Mouse (Mus musculus): ENCODE measurements around the gene Gm49368. TPM values are rescaled to one million over a fixed set of nuclear protein-coding genes. Genes with fewer than 3 reads are reported as not detected.
"Not testable (repeated sequence)": the region's sequence is repeated elsewhere in the genome, so short reads cannot be mapped to it uniquely, and the experiment has no call there.

Gene Gm49368
- total RNA-seq, 2 experiments from 2014 or later = not detected

DNA sequence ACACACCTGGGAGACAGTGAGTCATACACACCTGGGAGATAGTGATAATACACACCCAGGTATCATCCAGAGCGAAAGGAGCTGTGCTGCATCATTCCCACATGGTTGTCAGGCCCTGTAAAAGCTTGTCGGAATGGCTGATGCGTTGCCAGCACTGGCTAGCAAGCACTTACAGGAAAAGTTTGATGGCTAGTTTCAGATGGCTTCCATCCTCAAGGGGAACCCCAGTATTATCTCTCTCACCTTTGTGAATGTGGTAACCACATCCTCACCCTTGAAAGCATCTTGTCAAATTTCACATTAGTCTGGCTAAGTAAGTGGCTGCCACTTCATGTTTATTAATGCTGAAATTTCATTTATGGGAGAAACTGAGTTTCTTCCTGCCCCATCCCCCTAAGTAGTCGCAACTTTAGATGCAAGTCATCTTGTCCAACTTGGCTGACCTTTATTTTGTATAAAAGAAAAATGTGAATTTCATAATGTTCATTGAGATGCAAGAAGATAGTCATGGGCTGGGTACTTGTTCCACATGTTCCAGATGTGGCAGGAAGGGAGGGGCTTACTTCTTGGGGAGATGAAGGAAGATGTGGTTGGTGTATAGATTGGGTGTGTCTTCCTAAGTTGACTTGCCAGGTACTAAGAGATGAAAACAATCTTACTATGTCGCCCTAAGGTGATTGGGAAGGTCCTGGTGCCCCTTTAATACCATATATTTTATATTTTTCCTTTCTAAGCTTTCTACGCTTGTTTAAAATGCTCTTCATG, 57.4 kb downstream of the Gm49368 start:
- no peak for DNase-seq
- intact Hi-C loops (cut with DNase I) = no loop called here

DNA sequence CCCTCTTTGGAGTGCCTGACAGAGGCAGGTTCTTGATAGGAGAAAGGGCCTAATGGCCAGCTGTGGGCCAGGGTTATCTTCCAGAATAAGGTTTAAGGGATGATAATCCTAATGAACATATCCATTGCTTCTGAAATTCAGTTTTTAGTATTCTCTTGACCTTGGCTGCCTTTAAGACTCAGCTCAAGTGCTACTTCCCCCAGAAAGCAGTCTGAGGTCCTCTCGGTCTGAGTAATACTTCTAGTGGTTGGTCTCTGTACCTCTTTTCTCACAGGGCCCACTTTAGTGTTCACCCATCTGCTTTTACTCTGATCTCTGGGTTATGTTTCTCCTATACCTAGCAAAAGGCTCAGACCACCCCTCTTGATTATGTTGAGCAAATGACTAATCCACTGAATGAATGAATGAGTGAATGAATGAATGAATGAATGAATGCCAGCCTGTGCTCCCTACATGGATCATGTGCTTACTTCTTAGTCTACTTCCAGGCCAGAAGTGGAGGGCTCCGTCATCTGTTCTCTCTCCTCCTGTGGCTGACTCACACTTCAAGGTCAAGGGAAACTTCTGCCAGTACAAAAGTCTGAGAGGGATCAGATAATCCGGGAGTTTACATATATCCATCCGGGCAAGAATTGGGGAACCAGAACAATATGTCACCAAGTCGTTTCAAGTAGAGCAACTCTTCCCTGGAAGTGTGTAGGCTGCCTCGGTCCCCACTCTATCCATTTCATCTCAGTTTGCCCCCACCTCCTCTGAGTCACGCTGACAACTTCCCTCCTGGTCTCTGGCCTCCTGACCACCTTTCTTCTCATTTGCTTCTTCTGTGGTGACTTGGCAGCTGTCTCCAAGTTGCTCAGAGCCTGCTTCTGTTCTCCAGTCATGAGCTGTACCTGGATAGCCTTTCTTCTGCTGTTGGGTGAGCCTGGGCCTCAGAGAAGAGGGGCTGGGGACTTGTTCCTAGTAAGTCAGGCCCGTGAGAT, 66.5 kb downstream of the Gm49368 start, which contains the start of gene Itgax:
TSS of gene Itgax (plus strand) at position 807 of the 980 bp plus-strand sequence.
- no peak for DNase-seq
- intact Hi-C loops (cut with DNase I) = no loop called here

DNA sequence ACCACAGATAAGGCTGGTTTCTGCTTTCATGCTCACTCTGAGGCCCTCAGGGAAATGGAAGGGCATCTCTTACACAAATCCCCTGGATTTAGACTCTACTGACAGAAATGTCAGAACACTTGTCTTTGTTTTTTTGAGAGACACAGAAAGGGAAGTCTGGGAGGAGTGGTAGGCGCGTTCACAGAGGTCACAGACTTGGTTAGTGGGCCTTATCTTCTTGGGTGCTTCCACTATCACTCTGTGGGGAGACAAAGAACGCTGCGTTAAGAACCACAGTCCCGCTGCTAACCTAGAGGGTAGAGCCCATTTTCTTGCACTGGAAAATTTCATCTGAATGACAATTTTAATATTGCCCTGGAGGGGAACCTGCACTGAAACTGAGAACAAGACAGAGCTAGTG, 69.7 kb downstream of the Gm49368 start:
- intact Hi-C loops (cut with DNase I) = no loop called here
- DNase-seq = no peak

DNA sequence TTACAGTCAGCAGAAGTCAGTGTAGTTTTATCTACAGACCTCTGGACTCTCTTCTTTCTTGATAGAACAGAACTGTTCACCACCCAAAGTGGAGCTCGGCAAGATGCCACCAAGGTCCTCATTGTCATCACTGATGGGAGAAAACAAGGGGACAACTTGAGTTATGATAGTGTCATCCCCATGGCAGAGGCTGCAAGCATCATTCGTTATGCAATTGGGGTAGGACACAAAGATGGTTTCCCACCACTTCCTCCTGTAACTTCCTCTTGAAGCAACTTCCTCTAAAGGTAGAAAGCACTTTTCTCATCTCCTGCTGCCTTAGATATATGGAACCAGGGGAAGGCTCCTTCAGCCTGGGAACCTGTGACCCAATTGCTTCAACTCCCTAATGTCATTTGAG, 71.1 kb downstream of the Gm49368 start:
- no peak for DNase-seq
- intact Hi-C loops (cut with DNase I) = no loop called here

DNA sequence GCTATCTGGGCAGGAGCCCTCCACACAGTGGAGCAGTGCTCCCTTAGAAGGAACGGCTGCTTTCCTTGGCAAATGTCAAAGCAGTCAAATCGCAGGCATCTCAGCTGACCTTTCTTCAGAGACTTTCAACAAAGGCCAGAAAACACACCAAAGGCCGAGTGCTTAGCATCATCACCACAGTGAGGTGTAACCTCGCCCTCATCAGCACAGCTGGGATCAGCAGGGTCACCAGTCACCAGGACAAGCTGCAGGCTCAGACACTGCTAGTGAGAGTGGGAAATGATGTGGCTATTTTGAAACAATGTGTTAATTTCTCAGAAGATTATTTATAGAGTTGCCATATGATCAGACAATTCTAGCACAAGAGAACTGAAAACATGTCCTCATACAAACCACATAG, 74.4 kb downstream of the Gm49368 start:
- no peak for DNase-seq
- intact Hi-C loops (cut with DNase I) = no loop called here

DNA sequence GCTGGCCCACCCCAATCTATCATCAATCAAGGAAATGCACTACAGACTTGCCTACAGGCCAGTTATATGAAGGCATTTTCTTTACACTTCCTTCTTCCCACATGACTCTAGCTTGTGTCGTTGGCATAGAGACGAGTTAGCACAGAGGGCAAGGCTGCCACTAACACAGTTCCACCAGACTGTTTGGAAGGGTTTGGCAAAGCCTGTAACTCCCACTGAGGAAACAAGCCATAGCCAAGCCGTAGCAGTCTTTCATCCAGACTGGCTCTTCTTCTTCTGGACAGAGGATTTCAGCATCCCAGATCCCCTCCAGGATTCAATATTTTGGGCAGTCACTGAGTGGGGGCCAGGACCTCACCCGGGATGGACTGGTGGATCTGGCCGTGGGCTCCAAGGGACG, 77.1 kb downstream of the Gm49368 start:
- intact Hi-C loops (cut with DNase I) = no loop called here
- no peak for DNase-seq

DNA sequence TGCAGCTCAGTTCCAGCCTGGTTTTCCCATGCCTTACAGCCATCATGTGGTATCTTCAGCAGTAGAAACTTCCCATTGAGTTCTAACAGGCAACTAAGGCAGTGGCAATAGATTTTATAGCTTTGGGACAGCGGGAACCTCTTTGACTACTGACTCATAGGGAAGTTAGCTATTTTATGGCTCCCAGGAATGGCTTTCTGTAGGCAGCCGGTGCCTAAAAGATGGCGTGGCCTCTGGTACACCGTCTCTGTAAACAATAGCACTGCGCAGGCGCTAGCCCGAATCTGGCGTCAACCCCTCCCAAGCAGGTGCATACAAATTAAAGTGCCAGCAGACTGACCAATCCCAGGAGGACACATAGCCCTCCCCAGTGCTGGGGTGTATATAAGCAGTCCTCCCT, 88.5 kb downstream of the Gm49368 start:
- intact Hi-C loops (cut with DNase I) = no loop called here
- no peak for DNase-seq

DNA sequence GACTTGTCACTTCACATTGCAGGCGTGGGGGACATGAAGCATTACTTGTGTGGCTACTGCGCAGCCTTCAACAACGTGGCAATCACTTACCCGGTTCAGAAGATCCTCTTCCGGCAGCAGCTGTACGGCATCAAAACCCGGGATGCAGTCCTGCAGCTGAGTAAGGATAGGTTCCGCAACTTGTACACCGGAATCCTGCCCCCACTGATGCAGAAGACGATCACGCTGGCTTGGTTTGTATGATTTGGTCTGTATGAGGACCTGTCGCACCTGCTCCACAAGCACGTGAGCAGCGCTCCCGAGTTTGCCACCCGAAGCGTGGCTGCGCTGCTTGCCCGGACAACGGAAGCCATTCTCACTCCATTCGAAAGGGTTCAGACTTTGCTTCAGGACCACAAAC, 91.6 kb downstream of the Gm49368 start, which contains the start of gene Itgad:
TSS of gene Itgad (plus strand) at position 301 of the 400 bp plus-strand sequence.
- DNase-seq = no peak
- intact Hi-C loops (cut with DNase I) = no loop called here

DNA sequence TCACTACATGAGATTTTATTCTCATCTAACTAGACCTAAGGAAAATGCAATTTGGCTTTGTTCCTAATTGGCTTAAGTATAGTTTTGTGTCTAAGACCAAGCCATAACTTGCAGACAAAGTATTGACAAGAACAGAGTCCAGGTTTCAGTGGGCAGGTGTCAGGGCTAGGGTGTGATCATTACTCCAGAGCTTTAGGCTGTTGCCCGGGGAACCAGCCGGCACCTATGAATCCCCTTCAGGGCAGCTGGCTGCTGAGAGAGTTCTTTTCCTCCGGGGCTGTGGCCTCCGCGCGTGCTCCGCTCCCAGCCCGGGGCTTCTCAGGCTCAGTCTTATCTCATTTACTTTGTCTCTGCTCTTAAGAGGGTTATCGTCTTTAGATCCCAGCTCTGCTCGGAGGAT, 92.4 kb downstream of the Gm49368 start:
- peak in 1 of 2 experiments; percentile 13 for DNase-seq
- intact Hi-C loops (cut with DNase I) = no loop called here

DNA sequence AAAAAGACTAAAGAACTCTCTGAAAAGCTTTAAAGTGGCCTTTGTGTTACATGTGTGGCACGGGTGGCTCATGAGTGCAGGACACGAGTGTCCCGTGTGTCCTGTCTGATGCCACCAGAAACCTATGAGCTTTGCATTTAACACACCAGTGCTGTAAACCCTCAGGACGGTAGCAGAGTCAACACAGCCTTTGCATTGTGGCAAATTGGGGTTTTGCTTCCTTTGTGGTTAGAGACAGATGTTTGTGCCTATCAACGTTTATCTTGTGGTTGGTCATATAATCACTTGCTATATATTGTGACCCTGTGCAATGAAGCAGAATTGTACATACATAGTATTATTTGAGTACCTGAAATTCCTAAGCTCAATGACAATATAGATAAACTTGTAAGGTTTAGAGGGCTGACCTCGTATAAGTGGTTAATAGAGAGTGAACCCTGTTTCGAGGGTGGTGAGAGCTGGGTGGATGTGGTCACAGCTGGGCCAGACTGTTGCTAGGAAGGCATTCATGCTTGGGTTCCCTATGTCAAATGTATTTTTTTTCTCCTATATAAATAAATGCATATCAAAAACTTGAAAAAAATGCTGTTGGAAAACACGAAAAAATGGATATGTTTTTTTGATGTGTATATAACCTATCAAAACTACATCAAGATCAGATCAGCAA, 96.3 kb downstream of the Gm49368 start:
- DNase-seq; intact Hi-C loops (cut with DNase I): not testable (repeated sequence)

DNA sequence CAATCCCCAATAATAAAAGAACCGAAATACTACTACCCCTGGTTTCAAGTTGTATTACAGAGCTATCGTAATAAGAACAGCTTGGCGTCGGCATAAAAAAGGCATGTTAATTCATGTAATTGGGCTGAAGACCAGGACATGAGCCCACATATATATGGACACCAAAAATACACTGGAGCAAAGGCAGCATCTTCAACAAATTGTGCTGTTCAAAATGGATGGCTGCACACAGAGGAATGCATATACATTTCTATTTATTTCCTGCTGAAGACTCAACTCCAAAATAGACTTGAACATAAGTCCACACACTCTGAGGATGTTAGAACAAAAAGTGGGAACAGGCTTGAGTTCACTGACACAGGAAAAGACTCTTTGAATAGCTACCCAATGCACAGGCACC, 101.5 kb downstream of the Gm49368 start:
- DNase-seq = no peak
- intact Hi-C loops (cut with DNase I) = no loop called here

DNA sequence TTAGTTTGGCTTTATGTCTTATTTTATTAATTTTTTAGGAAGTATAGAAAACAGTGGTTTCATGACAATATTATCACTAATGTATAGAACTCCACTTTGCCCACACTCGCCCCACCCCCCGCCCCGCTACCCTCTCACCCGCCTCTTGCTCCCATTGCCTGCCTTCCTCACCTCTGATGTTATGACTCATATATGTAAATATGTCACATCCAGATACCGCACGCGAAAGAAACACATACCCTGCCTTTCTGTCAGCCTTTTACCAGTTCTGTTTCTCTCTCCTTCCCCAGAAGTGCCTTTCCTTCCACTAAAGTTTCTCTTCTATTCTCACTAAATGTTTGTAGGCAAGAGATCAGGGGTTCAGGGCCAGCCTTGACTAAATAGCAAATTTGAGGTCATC, 103.9 kb downstream of the Gm49368 start:
- intact Hi-C loops (cut with DNase I) = no loop called here
- DNase-seq = no peak

DNA sequence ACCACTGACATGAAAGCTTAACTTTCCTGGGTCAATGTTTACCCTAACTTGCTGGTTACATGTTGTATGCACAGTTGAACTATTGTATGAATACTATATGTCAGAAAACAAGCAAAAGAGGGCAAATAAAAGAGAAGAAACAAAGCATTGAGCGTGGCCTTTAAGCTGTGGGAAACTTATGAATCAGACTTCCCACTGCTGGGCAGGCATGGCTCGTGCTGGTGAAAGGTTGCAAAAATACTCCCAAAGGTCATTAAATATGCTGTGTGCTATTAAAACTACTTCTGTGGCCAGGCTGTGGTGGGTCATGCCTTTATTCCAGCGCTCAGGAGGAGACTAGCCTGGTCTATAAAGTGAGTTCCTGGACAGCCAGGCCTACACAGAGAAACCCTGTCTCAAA, 107.5 kb downstream of the Gm49368 start:
- no peak for DNase-seq
- intact Hi-C loops (cut with DNase I) = no loop called here

Other genes starting within 250 kb of the Gm49368 start
- 10 to 100 TPM; 69.2 to 72.5 TPM for gene Stx4a, start 238.4 kb upstream of the Gm49368 start, total RNA-seq (2021)
- 1 to 10 TPM in 1 of 2 experiments, under 1 TPM in 1; 0.89 to 1.7 TPM for gene Stx1b, start 238.1 kb upstream of the Gm49368 start, total RNA-seq (2021)
- 10 to 100 TPM; 23.3 to 23.9 TPM for gene Zfp646, start 186.5 kb upstream of the Gm49368 start, total RNA-seq (2021)
- gene Zfp668, start 185.9 kb upstream of the Gm49368 start, total RNA-seq (2021) = 1 to 10 TPM; 5.8 to 8.0 TPM
- 1 to 10 TPM in 1 of 2 experiments, under 1 TPM in 1; 0.60 to 1.1 TPM for gene Prss53, start 171.7 kb upstream of the Gm49368 start, total RNA-seq (2021)
- gene Gm21974, start 167.2 kb upstream of the Gm49368 start, total RNA-seq (2021) = not detected
- 10 to 100 TPM; 33.8 to 34.3 TPM for gene Vkorc1, start 167.1 kb upstream of the Gm49368 start, total RNA-seq (2021)
- 10 to 100 TPM; 96.6 to 98.5 TPM for gene Bckdk, start 158.6 kb upstream of the Gm49368 start, total RNA-seq (2021)
- gene Kat8, start 150.2 kb upstream of the Gm49368 start, total RNA-seq (2021) = 10 to 100 TPM; 12.7 to 14.6 TPM
- gene Prss8, start 132.6 kb upstream of the Gm49368 start, total RNA-seq (2021) = not detected
- gene Prss36, start 116.0 kb upstream of the Gm49368 start, total RNA-seq (2021) = 1 to 10 TPM; 5.0 to 6.6 TPM
- gene Fus, start 95.2 kb upstream of the Gm49368 start, total RNA-seq (2021) = 100 to 1,000 TPM; 297 to 307 TPM
- gene Pycard, start 68.8 kb upstream of the Gm49368 start, total RNA-seq (2021) = 10 to 100 TPM; 14.2 to 21.0 TPM
- 100 to 1,000 TPM; 144 to 159 TPM for gene Trim72, start 58.7 kb upstream of the Gm49368 start, total RNA-seq (2021)
- 1 to 10 TPM; 2.5 to 3.9 TPM for gene Itgam, start within 50 bp of the Gm49368 start, total RNA-seq (2021)
- gene Itgax, start 66.9 kb downstream of the Gm49368 start, total RNA-seq (2021) = under 1 TPM; 0.12 to 0.22 TPM
- gene Itgad, start 91.7 kb downstream of the Gm49368 start, total RNA-seq (2021) = not detected
- gene Cox6a2, start 143.7 kb downstream of the Gm49368 start, total RNA-seq (2021) = 1,000 to 10,000 TPM; 1,342 to 1,375 TPM
- gene Armc5, start 174.7 kb downstream of the Gm49368 start, total RNA-seq (2021) = 10 to 100 TPM; 11.7 to 13.3 TPM
- gene 9130023H24Rik, start 175.3 kb downstream of the Gm49368 start, total RNA-seq (2021) = 1 to 10 TPM; 4.5 to 5.4 TPM
- 10 to 100 TPM; 52.1 to 57.0 TPM for gene Tgfb1i1, start 184.1 kb downstream of the Gm49368 start, total RNA-seq (2021)
- not detected for gene Slc5a2, start 203.0 kb downstream of the Gm49368 start, total RNA-seq (2021)
- gene BC017158, start 235.5 kb downstream of the Gm49368 start, total RNA-seq (2021) = 10 to 100 TPM; 10.3 to 10.8 TPM

Measured in heart, postnatal 10 days (tissue).